Mouse (Mus musculus) adipocyte (in vitro differentiated cells): Measurements from ENCODE around the gene Unc5c.

ENCODE experiments used
- DNase-seq: peaks from one replicate; pipeline ENCODE4 v3.0.0-alpha.2; 2016; ENCODE audit warnings: low spot score

Unc5c gene

GRCm38 (mm10) chr3:141818615-141819312, 353.7 kb downstream of the Unc5c start:
- DNase-seq: no peak

DNA sequence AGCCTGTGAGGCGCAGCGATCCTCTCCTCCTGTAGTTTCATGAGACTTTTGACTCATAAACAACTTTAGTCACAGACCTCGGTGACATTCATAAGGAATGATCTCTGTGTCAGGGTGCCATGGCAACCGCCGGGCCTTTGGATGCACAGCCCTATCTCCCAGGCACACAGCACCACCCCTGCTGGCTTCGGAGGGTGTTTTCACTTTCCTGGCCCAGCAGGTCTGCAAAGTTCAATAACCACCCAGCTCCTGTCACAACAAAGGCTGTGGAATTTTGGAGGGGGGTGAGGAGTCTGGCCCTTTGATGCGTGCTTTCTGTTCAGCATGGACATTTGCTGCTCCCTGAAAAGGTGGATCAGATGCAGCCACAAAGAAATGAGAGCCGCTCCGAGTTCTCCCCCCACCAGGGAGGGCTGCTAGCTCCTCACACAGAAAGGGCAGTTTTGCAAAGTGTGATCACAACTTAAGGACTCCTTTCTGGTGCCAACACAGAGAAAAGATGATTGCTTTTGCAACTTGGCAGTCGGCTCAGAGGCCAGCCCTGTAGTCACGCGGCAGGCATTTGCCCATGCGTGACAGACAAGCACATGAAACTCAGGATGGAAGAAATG, 354.4 kb downstream of the Unc5c start:
- no peak for DNase-seq

GRCm38 (mm10) chr3:141828301-141828700, 363.3 kb downstream of the Unc5c start:
- no peak for DNase-seq

- peak; percentile 64 for DNase-seq
These were observed 366.1 kb downstream of the Unc5c start for GRCm38 (mm10) chr3:141831135-141831534.

GRCm38 (mm10) chr3:141838864-141839263, 373.8 kb downstream of the Unc5c start:
- DNase-seq: peak; percentile 40

DNA sequence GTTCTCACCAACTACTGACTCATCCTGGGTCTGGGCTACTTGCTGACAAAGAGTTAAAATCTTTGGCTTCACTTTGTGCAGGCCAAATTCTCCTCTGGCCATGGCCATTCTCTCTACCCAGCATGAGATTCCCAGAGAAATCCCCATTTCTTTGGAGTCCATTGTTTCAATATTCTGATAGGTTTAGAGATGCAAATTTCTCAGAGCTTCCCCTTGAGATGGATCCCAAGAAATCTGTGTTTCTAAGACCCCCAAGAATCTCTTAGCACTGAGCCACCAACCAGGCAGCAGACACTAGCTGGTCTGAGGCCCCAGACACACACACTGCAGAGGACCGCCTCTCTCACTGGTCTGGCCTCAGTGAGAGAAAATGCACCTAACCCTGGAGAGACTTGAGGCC, 384.2 kb downstream of the Unc5c start:
- DNase-seq: no peak

GRCm38 (mm10) chr3:141850141-141850540, 385.1 kb downstream of the Unc5c start:
- no peak for DNase-seq

DNA sequence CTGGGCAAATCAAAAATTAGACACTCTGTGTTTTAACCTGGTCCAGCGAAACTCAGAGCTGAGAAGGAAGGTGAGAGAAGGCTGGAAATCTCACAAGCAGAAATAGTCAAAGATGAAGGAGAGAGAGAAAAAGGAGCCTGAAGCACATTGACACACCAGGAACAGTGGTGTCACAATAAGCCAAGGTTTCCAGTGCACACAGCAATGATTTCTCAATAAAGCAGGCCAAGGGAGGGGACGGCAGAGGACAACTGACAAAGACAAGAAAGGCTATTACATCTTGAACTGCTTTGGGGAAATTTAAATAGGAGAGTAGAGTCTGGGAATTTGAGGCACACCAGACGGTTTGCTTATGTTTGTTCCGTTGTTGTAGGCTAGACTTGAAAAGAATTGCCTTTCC, 389.3 kb downstream of the Unc5c start:
- no peak for DNase-seq

GRCm38 (mm10) chr3:141857123-141857522, 392.1 kb downstream of the Unc5c start:
- DNase-seq: no peak

- DNase-seq: peak; percentile 75
These were observed 397.9 kb downstream of the Unc5c start for GRCm38 (mm10) chr3:141862816-141863461.

- DNase-seq: no peak
These were observed 406.8 kb downstream of the Unc5c start for GRCm38 (mm10) chr3:141871805-141872204.

DNA sequence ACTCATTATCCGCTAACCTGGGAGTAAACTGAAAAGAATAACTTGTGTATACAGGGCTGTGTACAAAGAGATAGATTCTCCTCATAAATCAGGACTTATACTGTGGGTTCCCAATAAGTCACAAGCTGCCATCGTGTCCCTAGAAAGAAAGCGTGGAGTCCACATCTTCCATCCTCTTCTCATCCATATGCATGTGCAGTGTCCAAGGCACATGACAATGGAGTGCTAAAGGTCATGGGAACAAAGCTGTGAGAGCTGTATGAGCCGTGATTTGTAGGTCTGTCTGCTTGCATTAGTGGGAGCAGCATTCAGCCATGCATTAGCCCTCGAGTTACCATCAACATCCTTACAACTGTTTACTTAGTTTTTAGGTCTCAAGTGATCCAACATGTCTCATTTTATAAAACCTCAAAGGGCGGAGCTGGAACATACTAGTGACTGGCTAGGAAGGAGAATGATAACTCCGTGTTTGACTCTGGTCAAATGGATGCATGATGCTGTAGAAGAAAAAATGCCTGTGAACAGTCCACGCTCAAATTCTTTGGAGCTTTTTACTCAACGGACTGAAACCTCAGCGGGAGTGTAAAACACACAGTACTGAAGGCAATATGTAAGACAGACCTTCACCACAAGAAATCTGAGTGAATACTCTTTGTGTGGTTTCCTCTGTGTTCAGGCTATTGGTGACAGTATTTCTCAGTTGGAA, 407.5 kb downstream of the Unc5c start:
- no peak for DNase-seq

GRCm38 (mm10) chr3:141882496-141882895, 417.5 kb downstream of the Unc5c start:
- DNase-seq: no peak

DNA sequence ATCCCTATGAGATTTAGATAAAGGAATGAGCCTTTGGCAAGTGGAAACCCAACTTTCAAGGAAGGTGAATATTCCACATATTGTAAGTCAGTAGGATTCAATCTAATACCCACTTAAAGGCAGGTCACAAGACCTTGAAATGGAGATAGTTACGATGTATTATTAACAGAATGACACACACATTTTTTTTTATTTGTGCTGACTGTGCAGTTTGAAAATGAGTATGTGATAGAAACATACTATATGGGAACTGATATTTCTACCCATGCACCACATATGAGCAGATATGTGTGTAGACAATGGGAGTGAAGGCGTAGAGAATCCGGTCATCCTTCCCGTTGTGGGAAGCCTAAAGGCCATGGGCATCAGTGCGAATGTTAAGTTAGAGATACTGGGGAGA, 419.2 kb downstream of the Unc5c start:
- no peak for DNase-seq
